Mouse (Mus musculus): ENCODE results near the gene Klk1b3.
"Not testable (repeated sequence)": the region's sequence is repeated elsewhere in the genome, so short reads cannot be mapped to it uniquely, and the experiment has no call there.

The Klk1b3 gene

GRCm38 (mm10) chr7:44197891-44198290 lies at the start of gene Klk1b3:
Gene Klk1b3, plus strand, starts transcription at chr7:44198191.
- in situ Hi-C loops (cut with MboI, MseI): no loop called here

GRCm38 (mm10) chr7:44179299-44180045 lies 18.5 kb upstream of the Klk1b3 start:
- in situ Hi-C loops (cut with MboI, MseI): no loop called here

GRCm38 (mm10) chr7:44186516-44186915 lies 11.5 kb upstream of the Klk1b3 start:
- in situ Hi-C loops (cut with MboI, MseI): not testable (repeated sequence)

- in situ Hi-C loops (cut with MboI, MseI): not testable (repeated sequence)
These were observed 10.1 kb upstream of the Klk1b3 start, which contains the start of gene Klk1b24 for GRCm38 (mm10) chr7:44187936-44188335. Gene Klk1b24, plus strand, starts transcription at chr7:44188236.

GRCm38 (mm10) chr7:44193466-44193865 lies 4.5 kb upstream of the Klk1b3 start:
- in situ Hi-C loops (cut with MboI, MseI): not testable (repeated sequence)

- in situ Hi-C loops (cut with MboI, MseI): not testable (repeated sequence)
These were observed 9.1 kb downstream of the Klk1b3 start, which contains the start of gene Klk1b4 for GRCm38 (mm10) chr7:44207135-44207534. Gene Klk1b4, plus strand, starts transcription at chr7:44207435.

GRCm38 (mm10) chr7:44208307-44208706 lies 10.3 kb downstream of the Klk1b3 start:
- in situ Hi-C loops (cut with MboI, MseI): no loop called here

- in situ Hi-C loops (cut with MboI, MseI): no loop called here
These were observed 17.7 kb downstream of the Klk1b3 start, which contains the start of gene Klk1b5 for GRCm38 (mm10) chr7:44215645-44216044. Gene Klk1b5, plus strand, starts transcription at chr7:44215945.

GRCm38 (mm10) chr7:44221601-44222000 lies 23.6 kb downstream of the Klk1b3 start:
- in situ Hi-C loops (cut with MboI, MseI): loop anchor here in 1 of 2 experiments (10.0 kb wide), 1 partner anchor 747 kb away; no protein-coding TSS in a partner anchor

GRCm38 (mm10) chr7:44222335-44222734 lies 24.3 kb downstream of the Klk1b3 start:
- in situ Hi-C loops (cut with MboI, MseI): loop anchor here in 1 of 2 experiments (10.0 kb wide), 1 partner anchor 748 kb away; no protein-coding TSS in a partner anchor

- in situ Hi-C loops (cut with MboI, MseI): loop anchor here in 1 of 2 experiments (10.0 kb wide), 1 partner anchor 750 kb away; no protein-coding TSS in a partner anchor
These were observed 27.1 kb downstream of the Klk1b3 start, which contains the start of gene Klk1 for GRCm38 (mm10) chr7:44225076-44225475. Gene Klk1, plus strand, starts transcription at chr7:44225360.

GRCm38 (mm10) chr7:44235909-44236308 lies 37.9 kb downstream of the Klk1b3 start, which contains the start of gene Gm36864:
Gene Gm36864, plus strand, starts transcription at chr7:44236177.
- in situ Hi-C loops (cut with MboI, MseI): no loop called here

GRCm38 (mm10) chr7:44239913-44240312 lies 41.9 kb downstream of the Klk1b3 start:
- in situ Hi-C loops (cut with MboI, MseI): loop anchor here in 1 of 2 experiments (10.0 kb wide), 1 partner anchor 925 kb away; the partner anchor contains the start of gene Zfp715

- in situ Hi-C loops (cut with MboI, MseI): loop anchor here in 1 of 2 experiments (10.0 kb wide), 1 partner anchor 926 kb away; the partner anchor contains the start of gene Zfp715
These were observed 42.7 kb downstream of the Klk1b3 start for GRCm38 (mm10) chr7:44240712-44241111.

GRCm38 (mm10) chr7:44241163-44241562 lies 43.2 kb downstream of the Klk1b3 start:
- in situ Hi-C loops (cut with MboI, MseI): loop anchor here in 1 of 2 experiments (10.0 kb wide), 1 partner anchor 926 kb away; the partner anchor contains the start of gene Zfp715

- in situ Hi-C loops (cut with MboI, MseI): loop anchor here in 1 of 2 experiments (10.0 kb wide), 1 partner anchor 929 kb away; the partner anchor contains the start of gene Zfp715
These were observed 46.1 kb downstream of the Klk1b3 start for GRCm38 (mm10) chr7:44244080-44244479.

GRCm38 (mm10) chr7:44246055-44246983 lies 48.3 kb downstream of the Klk1b3 start, which contains the start of the genes 1700028J19Rik and 2410002F23Rik:
Gene 1700028J19Rik, minus strand, starts transcription at chr7:44246695.
Gene 2410002F23Rik, plus strand, starts transcription at chr7:44246722.
- in situ Hi-C loops (cut with MboI, MseI): loop anchor here in 1 of 2 experiments (10.0 kb wide), 1 partner anchor 932 kb away; the partner anchor contains the start of gene Zfp715

GRCm38 (mm10) chr7:44246984-44247470 lies 49.0 kb downstream of the Klk1b3 start:
- in situ Hi-C loops (cut with MboI, MseI): loop anchor here in 1 of 2 experiments (10.0 kb wide), 1 partner anchor 932 kb away; the partner anchor contains the start of gene Zfp715

- in situ Hi-C loops (cut with MboI, MseI): loop anchor here in 1 of 2 experiments (10.0 kb wide), 1 partner anchor 933 kb away; the partner anchor contains the start of gene Zfp715
These were observed 50.0 kb downstream of the Klk1b3 start for GRCm38 (mm10) chr7:44247971-44248370.

GRCm38 (mm10) chr7:44249248-44249647 lies 51.3 kb downstream of the Klk1b3 start:
- in situ Hi-C loops (cut with MboI, MseI): loop anchor here in 1 of 2 experiments (10.0 kb wide), 1 partner anchor 934 kb away; the partner anchor contains the start of gene Zfp715
